Mouse (Mus musculus) layer of hippocampus, adult 18-20 months (tissue): ENCODE data around the gene Smarcad1. TPM values are rescaled to one million over a fixed set of nuclear protein-coding genes. Genes with fewer than 3 reads are reported as not detected.

Source experiments
- DNase-seq, 2 experiments: peaks; one replicate each; pipeline ENCODE4 v3.0.0; 2022; ENCODE audit warnings: low spot score in 2 of 2
- total RNA-seq, 2 experiments: library from RNA; stranded (reverse); gene quantifications; 2 replicates each; pipeline ENCODE4 v1.2.3; 2021

Gene Smarcad1
- total RNA-seq, 2 experiments from 2014 or later = 34.1 to 37.0 TPM

DNA sequence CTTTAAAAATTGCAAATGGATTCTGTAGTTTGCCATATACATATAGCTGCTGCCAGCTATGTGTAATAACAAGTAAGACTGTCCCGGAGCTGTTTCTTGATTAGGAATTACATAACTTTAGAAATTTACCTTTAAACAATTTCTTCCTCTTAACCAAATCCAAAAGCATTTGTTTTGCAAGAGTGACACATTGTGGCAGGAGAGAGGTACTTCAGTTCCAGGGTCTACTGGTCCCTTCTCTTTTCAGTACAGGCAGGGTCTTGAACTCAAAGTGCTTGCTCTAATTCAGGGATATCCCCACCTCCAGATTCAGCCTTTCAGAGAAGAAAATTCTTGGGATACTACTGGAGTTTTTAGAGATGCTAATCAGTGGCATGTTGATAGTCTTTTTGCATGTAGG lies 36.8 kb downstream of the Smarcad1 start:
- peak in 1 of 2 experiments; percentile 12 for DNase-seq

DNA sequence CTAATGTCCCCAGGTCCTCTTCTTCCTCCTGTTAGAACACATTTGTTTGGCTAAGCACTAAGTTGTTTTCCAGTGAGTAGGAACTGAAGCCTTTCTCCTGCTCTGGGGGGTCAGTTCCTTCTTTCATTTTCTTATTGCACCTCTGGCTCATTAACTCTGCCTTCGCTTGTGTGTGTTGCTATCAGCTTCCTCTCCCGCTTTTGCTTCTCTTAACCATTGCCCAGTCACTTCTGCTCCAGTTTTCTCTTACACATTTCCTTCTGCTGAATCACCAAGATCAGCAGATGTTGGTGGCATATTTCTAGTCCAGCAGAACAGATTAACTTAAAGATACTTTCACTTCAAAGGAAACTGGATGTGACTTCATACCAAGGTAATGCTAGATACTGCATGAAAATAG lies 72.5 kb downstream of the Smarcad1 start:
- DNase-seq = no peak

DNA sequence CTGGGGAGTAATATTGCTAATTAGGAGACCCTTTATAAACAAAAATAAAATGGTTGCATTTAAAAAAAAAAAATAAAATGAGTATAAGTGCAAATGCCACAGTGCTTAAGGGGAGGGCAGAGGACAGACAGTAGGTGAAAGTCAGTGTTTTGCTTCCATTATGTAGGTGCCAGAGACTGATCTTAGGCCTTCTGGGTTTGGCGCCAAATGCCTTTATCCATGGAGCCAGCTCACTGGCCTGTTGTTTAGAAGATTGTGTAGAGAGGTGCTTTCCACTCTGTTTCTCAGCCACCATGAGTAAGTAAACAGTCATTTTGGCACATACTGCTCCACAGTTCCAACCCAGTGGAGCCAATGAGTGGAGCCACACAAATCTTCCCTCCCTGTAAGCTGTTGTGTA lies 75.2 kb downstream of the Smarcad1 start:
- no peak for DNase-seq

DNA sequence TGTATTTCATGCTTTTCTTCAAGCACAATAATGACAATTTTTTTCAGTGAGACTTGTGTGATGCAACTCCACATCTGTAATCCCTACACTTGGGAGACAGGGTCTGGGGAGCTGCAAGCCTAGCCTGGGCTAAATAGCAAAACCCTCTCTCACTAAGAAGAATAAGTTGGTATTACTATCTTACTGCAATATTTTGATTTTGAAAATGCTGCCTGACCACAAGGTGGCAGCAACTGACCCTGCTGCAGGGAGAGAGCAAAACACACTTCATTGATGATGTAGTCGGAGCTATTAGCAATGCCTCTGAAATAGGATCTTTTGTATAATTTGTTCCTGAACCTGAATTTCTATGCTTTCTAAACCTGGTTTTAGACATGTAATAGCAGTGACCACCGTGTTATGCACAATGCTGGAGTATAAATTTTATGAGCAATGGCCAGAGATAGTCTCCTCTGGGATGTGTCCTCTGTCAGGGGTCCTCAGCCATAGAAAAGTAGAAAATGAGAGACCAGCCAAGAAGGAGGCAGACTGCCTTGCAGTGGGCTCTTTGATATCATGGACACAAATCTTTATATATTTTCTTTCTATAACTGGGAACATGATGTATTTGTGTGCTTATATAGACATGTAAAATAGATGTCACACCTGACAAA lies 83.8 kb downstream of the Smarcad1 start:
- peak in 1 of 2 experiments; percentile 70 for DNase-seq

DNA sequence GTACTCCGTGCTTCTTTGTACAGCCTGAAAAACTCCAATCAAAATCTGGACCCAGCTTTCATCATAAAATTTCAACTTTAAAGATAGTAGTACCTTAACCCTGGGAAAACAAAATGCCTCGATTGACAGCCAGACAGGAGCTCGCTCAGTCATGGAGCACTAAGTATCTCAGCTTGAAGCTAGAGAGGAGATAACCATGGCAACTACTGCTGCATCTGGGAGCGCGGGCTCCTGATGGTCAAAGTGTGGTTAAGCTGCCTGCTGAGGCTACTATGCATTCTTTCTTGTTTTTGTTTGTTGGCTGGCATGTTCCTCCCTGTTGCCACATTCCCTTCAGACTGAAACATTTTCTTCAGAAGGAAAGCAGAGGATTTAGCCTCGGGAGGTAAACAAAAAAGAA lies 90.0 kb downstream of the Smarcad1 start:
- no peak for DNase-seq

DNA sequence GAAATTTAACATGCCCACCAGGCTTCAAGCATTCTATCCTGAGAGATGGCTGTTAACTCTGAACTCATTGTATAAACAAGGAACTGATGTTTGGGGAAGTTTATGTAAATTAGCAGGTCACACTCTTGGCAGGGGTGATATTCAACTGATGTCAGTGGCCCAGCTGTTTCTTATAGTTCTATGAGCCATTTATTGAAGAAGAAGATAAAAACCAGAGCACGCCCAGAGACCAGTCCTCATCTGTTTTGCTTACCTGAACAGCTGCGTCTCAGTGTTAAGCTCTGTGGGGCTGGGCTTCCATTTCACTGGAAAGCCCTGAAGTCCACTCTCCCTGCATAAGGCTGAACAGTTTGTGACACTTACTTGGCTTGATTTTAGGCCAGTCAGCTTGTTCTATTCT lies 95.4 kb downstream of the Smarcad1 start:
- DNase-seq = no peak

DNA sequence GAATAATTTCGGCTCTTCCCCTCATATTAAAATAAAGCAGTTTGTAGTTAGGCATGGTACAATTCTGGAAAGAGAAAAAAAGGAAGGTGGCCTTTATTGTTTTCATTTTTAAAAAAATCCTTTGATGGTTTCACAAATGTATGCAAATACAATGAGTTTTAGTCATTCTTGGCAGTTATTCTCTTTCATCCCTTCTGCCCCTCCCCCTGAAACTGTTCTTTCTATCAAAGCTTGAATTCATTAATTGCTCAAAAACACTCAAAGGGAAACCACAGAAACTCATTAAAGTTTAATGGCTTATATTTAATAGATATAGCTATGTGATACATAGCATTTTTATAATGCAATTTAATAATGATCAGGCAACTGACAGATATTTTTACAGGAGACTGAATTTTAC lies 95.9 kb downstream of the Smarcad1 start:
- DNase-seq = no peak

DNA sequence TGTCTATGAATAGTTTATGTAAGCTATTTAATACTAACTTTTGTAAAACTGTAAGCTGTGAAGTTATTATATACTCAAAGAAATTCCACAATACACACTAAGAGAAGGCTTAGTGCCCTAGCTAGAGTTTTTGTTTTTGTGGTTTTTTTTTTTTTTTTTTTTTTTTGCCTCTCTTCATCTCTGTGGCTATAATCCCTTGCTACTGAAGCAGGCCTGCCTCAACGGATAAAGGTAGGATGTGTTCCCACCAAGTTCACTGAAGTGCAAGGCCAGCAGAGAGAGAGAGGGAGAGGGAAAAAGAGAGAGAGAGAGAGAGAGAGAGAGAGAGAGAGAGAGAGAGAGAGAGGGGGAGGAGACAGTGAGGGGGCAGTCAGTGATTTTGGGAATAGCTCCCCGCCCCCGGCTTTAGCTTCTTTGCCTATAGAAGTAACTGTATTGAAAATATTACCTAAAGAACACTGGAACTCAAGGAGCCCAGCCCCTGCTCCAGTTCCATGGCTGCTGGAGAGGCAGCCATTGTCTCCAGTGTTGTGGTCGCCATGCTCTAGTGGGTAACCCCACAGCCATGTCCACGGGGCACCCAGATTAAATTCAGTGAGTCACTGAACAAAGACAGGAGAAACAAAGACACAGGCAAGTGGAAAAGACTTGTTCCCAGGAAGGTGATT lies 97.8 kb downstream of the Smarcad1 start:
- DNase-seq = no peak

DNA sequence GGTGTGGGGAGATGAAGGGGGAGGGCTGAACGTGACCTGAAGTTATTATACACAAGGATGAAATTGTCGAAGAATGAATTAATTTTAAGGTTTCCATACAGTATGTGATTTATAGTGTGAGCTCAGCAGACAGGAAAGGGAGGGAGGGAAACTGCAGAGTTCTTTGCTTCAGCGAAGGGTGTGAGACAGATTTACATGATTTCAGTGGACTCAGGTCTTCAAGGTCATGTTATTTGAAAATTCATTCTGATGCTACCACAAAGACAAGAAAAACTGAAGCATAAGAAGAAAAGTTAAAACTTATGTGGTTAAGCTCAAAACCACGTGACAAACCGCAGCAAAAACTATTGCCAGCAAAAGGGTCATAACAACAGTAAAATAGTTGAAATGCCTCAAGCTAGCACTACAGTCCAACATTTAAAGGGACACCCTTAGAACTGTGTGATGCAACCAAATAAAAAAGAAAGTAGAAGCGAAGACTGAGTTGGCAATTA lies 98.4 kb downstream of the Smarcad1 start:
- DNase-seq = no peak

DNA sequence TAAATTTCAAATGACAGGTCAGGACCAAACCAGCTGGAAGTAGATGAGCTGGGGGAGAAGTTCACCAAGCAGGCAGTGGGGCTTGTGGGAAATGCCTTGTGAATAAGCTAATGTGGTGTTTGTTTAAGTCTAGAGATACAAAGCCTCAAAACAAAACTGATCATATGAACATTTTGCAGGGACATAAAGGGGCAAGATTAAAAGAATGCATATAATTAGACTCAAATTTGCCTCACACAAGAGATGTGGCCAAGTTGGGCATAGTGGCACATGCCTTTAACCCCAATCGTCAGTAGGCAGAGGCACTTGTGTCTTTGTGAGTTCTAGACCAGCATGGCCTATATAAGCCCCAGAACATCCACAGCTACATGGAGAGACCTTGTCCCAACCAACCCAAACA lies 99.9 kb downstream of the Smarcad1 start:
- DNase-seq = no peak

DNA sequence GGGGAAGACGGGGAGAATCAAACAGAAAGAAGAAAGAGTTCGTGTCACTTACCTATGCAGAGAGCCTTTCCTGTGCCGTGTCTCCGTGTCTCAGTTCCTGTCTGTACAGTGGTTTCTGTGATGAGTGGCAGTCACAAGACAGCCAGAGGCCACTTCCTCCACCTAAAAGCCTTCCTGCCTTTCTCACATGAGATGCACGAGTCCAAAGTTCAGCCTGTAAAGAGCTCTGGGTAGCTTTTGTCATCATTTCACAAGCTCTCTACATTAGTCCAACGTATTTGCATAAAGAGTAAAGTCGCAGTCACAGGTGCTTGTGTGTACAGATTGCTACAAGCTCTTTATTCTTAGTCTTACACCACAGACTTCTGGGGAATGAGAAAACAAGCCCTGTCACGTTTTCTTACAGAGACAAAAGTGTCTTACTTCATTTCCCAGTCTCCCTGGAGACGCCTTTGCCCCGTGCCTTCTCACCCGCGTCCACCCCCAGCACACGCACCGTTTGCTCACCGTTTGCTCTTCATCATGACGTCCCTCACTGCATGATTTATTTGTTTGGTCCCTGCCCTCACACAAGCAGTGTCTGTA lies 102.3 kb downstream of the Smarcad1 start, which contains the start of gene Hpgds:
TSS of gene Hpgds (minus strand) at position 288 of the 585 bp plus-strand sequence.
- DNase-seq = no peak

DNA sequence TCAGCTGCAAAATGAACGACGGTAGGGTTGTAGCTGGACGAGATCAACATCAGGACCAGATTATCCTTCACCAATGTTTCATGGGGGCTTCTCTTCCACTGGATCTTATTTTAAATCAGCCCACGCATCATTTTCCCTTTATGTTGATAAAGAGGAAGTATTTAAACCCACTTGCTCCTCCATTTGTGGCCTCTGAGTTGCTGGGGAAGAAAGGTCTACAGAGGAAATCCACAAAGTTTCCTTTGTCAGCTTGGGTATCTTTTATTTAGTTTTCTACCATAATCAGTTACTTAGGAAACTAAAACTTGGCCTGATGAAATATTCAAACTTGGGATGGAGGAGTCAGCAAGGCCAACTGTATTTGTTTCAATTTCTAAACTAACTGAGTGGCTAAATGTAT lies 104.0 kb downstream of the Smarcad1 start:
- no peak for DNase-seq

DNA sequence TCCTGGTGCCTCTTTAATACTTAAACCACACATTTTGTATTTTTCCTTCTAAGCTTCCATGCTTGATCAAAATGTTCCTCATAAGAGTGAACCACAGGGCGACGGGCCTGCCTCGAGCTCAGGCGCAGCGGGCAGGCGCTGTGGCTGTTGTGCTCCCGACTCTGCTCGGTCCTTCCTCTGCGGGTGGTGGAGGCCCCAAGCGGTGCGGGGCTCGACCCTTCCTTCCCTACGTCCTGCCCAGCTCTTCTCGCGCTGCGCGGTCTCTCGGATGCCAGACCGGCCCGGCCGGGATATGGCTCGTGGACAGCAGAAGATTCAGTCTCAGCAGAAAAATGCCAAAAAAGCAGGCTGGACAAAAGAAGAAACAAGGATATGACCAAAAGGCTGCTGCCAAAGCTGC lies 108.3 kb downstream of the Smarcad1 start:
- DNase-seq = no peak

DNA sequence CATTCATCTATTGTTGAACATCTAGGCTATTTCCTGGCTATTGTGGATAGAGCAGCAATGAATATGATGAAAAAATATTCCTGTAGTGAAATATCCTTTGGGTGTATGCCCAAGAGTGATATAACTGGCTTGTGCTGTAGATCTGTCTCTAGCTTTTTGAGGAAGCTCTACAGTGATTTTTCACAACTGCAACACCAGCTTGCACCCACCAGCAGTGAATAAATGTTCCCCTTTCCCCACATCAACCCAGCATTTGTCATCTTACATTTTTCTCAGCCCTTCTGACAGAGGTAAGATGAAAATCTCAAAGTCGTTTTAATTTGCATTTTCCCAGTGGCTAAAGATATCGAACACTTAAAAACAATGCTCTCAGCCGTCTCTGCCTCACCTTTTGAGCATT lies 111.2 kb downstream of the Smarcad1 start:
- no peak for DNase-seq

DNA sequence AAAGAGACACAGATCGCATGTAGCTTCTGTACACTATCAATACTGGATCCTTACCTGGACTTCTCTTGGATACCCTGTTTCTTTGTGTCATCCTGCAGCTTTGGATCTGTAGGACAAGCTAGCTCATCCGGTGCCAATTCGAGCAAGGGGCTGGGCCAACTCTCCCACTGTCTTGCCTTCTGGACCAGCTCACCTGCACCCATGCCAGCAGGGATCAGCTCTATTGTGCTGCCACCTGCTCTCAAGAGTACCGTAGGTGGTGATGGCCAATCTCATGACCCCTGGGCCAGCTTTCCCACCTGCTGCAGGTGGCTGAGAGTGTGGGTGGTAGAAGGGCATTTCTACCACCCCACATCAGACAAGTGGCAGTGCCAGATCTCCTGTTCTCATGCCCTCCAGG lies 114.7 kb downstream of the Smarcad1 start:
- DNase-seq = no peak

DNA sequence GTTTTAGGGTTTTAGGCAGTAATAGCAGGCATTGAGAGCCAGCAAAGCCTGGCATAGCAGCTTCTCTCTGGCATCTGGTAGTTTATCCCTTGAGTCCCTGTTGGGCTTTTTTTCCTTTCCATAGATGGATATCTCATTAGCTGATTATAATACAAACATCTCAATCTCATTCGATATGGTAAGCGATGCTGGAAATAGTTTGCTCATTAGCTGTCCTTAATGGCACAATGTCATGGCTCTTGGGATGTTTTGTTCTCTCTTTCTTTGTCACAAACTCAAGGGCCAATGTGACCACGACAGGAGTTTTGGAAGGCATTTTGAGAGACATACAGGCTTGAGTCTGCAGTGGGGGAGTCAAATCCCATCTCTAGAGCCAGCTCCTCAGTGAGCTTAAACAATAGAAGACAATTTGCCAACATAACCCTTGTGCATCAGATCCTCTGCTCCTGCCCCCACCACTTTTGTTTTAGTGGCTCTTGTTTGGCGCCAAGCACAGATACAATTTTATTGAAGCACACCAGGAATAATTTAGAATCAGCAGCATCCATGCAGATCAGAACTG lies 117.1 kb downstream of the Smarcad1 start:
- no peak for DNase-seq

DNA sequence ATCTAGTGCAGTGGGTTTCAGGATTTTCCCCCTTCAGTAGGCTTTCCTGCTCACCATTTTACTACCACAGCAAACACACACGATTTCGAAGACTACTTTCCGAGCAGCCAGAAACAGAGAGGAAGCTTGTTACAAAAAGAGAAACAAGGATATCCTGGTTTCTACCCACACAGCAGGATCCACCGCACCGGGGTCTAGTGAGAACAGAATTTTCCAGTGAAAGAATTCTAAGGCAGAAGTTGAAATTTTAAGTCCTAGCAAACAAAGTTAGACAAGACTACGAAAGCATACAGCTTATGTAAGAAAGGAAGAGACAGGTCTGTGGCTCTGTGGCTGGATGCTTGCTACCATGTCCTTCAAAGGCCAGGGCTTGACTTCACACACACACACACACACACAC lies 121.8 kb downstream of the Smarcad1 start:
- DNase-seq = no peak

DNA sequence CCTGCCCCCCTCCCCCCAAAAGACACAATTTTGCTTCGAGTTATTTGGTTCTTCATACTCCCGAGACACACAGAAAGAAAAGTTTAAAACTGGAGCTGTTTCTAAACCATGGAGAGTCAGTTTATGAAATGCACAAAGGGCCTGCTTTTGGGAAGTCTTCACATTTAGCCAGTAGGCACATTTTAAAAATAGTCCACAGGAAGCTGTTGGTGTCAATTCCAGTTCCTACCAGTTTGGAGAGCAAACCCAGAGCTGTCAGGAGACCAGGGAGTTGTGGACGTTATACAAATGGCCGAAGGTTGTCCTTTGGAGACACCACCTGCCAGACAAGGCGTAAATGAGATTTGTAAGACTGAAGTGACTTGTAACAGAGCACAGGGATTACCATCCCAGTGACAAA lies 122.6 kb downstream of the Smarcad1 start:
- no peak for DNase-seq
